In genomic region chr1:89268806-89269205, GRCm38 (mm10) we compare ENCODE assay signal across 18 mouse cellular contexts.
DNase-seq lines count a peak whose midpoint lies in the region; ATAC-seq lines count a peak whose summit lies in the region.
"Had no signal": no experiment of that assay in that cellular context is flagged by ENCODE, and none has a peak within 500 bp of the region (broad histone marks: within the 10 kb centered on the region; RNA-seq: fewer than 3 reads in every experiment).

No protein-coding gene starts in this region.

- no peaks in the 10 kb centered on the region for H3K27me3 ChIP-seq in forebrain, embryonic 14.5 days (replicated peaks; ENCODE audit: control insufficient read depth, insufficient read depth, low read length)
- no peaks in the 10 kb centered on the region for H3K27me3 ChIP-seq in forebrain, embryonic 15.5 days
- H3K27me3 ChIP-seq: hindbrain, embryonic 15.5 days; liver, embryonic 15.5 days; midbrain, embryonic 15.5 days had no signal

- no peak overlapping the region for H3K27ac ChIP-seq in forebrain, embryonic 14.5 days (ENCODE audit: low read depth, low read length)
- no peak overlapping the region for H3K27ac ChIP-seq in forebrain, embryonic 15.5 days (replicated peaks)
- H3K27ac ChIP-seq: hindbrain, embryonic 15.5 days; kidney, postnatal 0 days; liver, embryonic 15.5 days; midbrain, embryonic 15.5 days had no signal

- no peak overlapping the region for H3K9ac ChIP-seq in forebrain, embryonic 14.5 days (ENCODE audit: low read length)
- no peak overlapping the region for H3K9ac ChIP-seq in forebrain, embryonic 15.5 days (replicated peaks)
- H3K9ac ChIP-seq: heart, embryonic 12.5 days; hindbrain, embryonic 15.5 days; liver, embryonic 15.5 days; midbrain, embryonic 15.5 days had no signal

- H3K9me3 ChIP-seq in forebrain, embryonic 14.5 days (replicated peaks; ENCODE audit: control insufficient read depth, low read length) = no peaks in the 10 kb centered on the region
- H3K9me3 ChIP-seq in forebrain, embryonic 15.5 days = no peaks in the 10 kb centered on the region
- H3K9me3 ChIP-seq: heart, embryonic 12.5 days; hindbrain, embryonic 15.5 days; liver, embryonic 15.5 days; midbrain, embryonic 15.5 days had no signal

- H3K4me3 ChIP-seq in forebrain, embryonic 14.5 days (ENCODE audit: low read depth, low read length) = no peak overlapping the region
- H3K4me3 ChIP-seq in forebrain, embryonic 15.5 days = no peak overlapping the region
- H3K4me3 ChIP-seq: heart, embryonic 12.5 days; hindbrain, embryonic 15.5 days; liver, embryonic 15.5 days; midbrain, embryonic 15.5 days had no signal

- no peaks in the 10 kb centered on the region for H3K36me3 ChIP-seq in forebrain, embryonic 14.5 days (ENCODE audit: control insufficient read depth, insufficient read depth, low read length)
- no peaks in the 10 kb centered on the region for H3K36me3 ChIP-seq in forebrain, embryonic 15.5 days
- H3K36me3 ChIP-seq: G1E; heart, embryonic 12.5 days; hindbrain, embryonic 15.5 days; liver, embryonic 15.5 days; midbrain, embryonic 15.5 days had no signal

- H3K4me1 ChIP-seq in forebrain, embryonic 14.5 days (ENCODE audit: control insufficient read depth, insufficient read depth, low read length) = no peaks in the 10 kb centered on the region
- H3K4me1 ChIP-seq in forebrain, embryonic 15.5 days = peaks cover 7% of the 10 kb centered on the region; the same call in 1 of the 2 replicates
- H3K4me1 ChIP-seq: heart, embryonic 12.5 days; hindbrain, embryonic 15.5 days; liver, embryonic 15.5 days had no signal

- WGBS in forebrain, embryonic 14.5 days = 23% methylated on average over 2 of the region's 2 CpGs
- 33% methylated on average over 2 of the region's 2 CpGs for WGBS in forebrain, embryonic 15.5 days

- no peak overlapping the region for H3K4me2 ChIP-seq in forebrain, embryonic 14.5 days (ENCODE audit: low read length)
- H3K4me2 ChIP-seq in forebrain, embryonic 15.5 days (replicated peaks) = no peak overlapping the region
- H3K4me2 ChIP-seq: heart, embryonic 12.5 days; hindbrain, embryonic 15.5 days; liver, embryonic 15.5 days; midbrain, embryonic 15.5 days had no signal

- peak; percentile 66 for DNase-seq in forebrain, embryonic 14.5 days (ENCODE audit: low spot score)
- DNase-seq in lung, postnatal 10 days = peak; percentile 34
- DNase-seq in lung, postnatal 4 days = no peak
- DNase-seq in 3T3-L1 (ENCODE audit: low read depth, low spot score) = peak; percentile 47
- peak; percentile 50 for DNase-seq in NIH3T3 (ENCODE audit: low read depth)
- DNase-seq in gastrocnemius, postnatal 4 days (ENCODE audit: low spot score in 2 of 2) = no peak
- DNase-seq: gastrocnemius, postnatal 36 days; heart, postnatal 36 days; kidney, adult 11 months; thymus, postnatal 36 days had no signal

- ATAC-seq in forebrain, embryonic 14.5 days = no peak
- ATAC-seq in forebrain, embryonic 15.5 days (replicated peaks) = no peak
- ATAC-seq: CD4-positive, CD25-positive, alpha-beta regulatory T cell, adult 4 months; midbrain, embryonic 15.5 days had no signal

Comparison
In these comparisons a context has a peak if more than half of its experiments do, and no peak if none do; other contexts are left out.
1. DNase-seq: peak in forebrain, embryonic 14.5 days (single experiment), lung, postnatal 10 days (single experiment), 3T3-L1 (single experiment) and NIH3T3 (single experiment); none in lung, postnatal 4 days (0 of 2) and gastrocnemius, postnatal 4 days (0 of 2).